Mouse (Mus musculus) cortical plate, adult 2 months (tissue): ENCODE data around the gene Cenpi. TPM values are rescaled to one million over a fixed set of nuclear protein-coding genes. Genes with fewer than 3 reads are reported as not detected.
"Not testable (repeated sequence)": the region's sequence is repeated elsewhere in the genome, so short reads cannot be mapped to it uniquely, and the experiment has no call there.

Experiments used
- H3K27ac ChIP-seq: fragments of 200-500 bp; 2 replicates; pipeline ENCODE4 v1.5.1; 2012; ENCODE audit warnings: low read length, control low read depth, inconsistent platforms; ENCODE audit not compliant: insufficient read depth
- H3K4me1 ChIP-seq: fragments of 200-500 bp; 2 replicates; pipeline ENCODE4 v1.6.1; 2011; ENCODE audit warnings: low read length; ENCODE audit not compliant: control insufficient read depth, insufficient read depth
- H3K4me3 ChIP-seq: fragments of 200-500 bp; 2 replicates; pipeline ENCODE4 v1.5.1; 2011; ENCODE audit warnings: mild to moderate bottlenecking, low read length, control low read depth; ENCODE audit not compliant: insufficient read depth
- CTCF ChIP-seq: fragments of 200-500 bp; IDR thresholded peaks from 2 replicates; pipeline ENCODE4 v1.5.1; 2011; ENCODE audit warnings: mild to moderate bottlenecking, control low read depth, low read length; ENCODE audit not compliant: insufficient read depth; ENCODE audit errors: extremely low read depth
- POLR2A ChIP-seq: fragments of 200-500 bp; IDR thresholded peaks from 2 replicates; pipeline ENCODE4 v1.6.1; 2011; ENCODE audit warnings: mild to moderate bottlenecking, low read length, control low read depth; ENCODE audit not compliant: insufficient read depth; ENCODE audit errors: extremely low read depth
- polyA plus RNA-seq: library from polyadenylated mRNA; depleted of rRNA; stranded (reverse); fragments of >200 nt; gene quantifications from 2 replicates; pipeline ENCODE4 v1.2.3, GENCODE M21; 2012

Gene Cenpi
- polyA plus RNA-seq, 1 experiment: 0.48 TPM

- no peaks in the 10 kb centered on the region for H3K4me1 ChIP-seq
- TF ChIP-seq POLR2A (no peak), CTCF (no peak)
- H3K27ac ChIP-seq: 0 out of 2 replicates have a peak overlapping the region, but pooled peaks have one; percentile 58
- H3K4me3 ChIP-seq: peak overlapping the region; percentile 81
These were observed 11.6 kb upstream of the Cenpi start for GRCm38 (mm10) chrX:134296301-134296700.

DNA sequence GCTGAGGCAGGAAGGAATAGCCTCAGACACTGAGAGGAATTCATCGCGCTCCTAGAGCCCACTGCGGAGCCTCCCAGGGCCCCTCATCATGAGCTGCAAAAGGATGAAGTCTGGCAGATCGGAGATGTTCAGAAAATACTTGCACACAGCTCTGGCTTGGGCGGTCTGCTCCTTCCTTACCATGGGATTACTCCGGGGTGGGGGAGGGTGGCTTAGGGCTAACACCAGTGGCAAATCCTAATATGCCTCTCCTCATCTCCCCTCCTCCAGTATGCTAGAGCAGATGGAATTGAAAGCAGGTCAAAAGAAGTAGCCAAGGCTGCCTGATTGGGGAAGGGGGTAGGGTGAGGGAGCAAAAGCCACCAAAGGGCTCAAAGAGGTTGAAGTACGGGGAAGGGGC lies 11.1 kb upstream of the Cenpi start:
- H3K27ac ChIP-seq: 0 out of 2 replicates have a peak overlapping the region, but pooled peaks have one; percentile 58
- no peak for TF ChIP-seq CTCF
- TF ChIP-seq POLR2A: no peak
- no peaks in the 10 kb centered on the region for H3K4me1 ChIP-seq
- H3K4me3 ChIP-seq: peak overlapping the region; percentile 81

DNA sequence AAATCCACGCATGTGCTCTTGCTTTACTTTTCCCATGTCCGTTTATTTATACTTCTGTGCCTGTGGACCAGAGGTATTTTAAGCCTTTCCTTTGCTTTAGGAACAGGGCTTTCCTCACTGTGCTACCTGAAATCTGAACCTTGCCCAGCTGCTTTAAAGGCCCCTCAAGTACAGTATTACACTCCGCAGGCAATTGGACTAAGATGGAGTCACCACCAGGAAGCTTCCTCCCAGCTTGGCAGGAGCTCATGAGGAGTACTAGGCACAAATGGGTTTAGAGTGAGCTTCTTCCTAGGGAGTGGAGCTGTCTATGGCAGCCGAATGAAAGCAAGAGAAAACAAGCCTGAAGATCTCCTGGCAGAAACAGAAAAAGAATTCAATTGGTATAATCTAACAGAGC lies 10.7 kb upstream of the Cenpi start:
- TF ChIP-seq POLR2A (no peak), CTCF (no peak)
- peak overlapping the region; percentile 81 for H3K4me3 ChIP-seq
- no peaks in the 10 kb centered on the region for H3K4me1 ChIP-seq
- H3K27ac ChIP-seq: no peak overlapping the region

- H3K4me1 ChIP-seq: no peaks in the 10 kb centered on the region
- no peak overlapping the region for H3K4me3 ChIP-seq
- TF ChIP-seq CTCF: no peak
- no peak for TF ChIP-seq POLR2A
- H3K27ac ChIP-seq: no peak overlapping the region
These were observed 7.7 kb upstream of the Cenpi start for GRCm38 (mm10) chrX:134300219-134300618.

- Histone ChIP-seq H3K4me3 (no peak overlapping the region), H3K27ac (no peak overlapping the region), H3K4me1 (no peaks in the 10 kb centered on the region)
- TF ChIP-seq POLR2A (no peak), CTCF (no peak)
These were observed 4.6 kb upstream of the Cenpi start for GRCm38 (mm10) chrX:134303287-134303686.

- H3K27ac ChIP-seq: no peak overlapping the region
- no peaks in the 10 kb centered on the region for H3K4me1 ChIP-seq
- H3K4me3 ChIP-seq: peak overlapping the region; percentile 48
- TF ChIP-seq CTCF: no peak
- no peak for TF ChIP-seq POLR2A
These were observed 371 bp downstream of the Cenpi start for GRCm38 (mm10) chrX:134308275-134308634.

- not testable (repeated sequence) for H3K27ac ChIP-seq, H3K4me3 ChIP-seq, H3K4me1 ChIP-seq
These were observed 3.3 kb downstream of the Cenpi start for GRCm38 (mm10) chrX:134311193-134311592.

DNA sequence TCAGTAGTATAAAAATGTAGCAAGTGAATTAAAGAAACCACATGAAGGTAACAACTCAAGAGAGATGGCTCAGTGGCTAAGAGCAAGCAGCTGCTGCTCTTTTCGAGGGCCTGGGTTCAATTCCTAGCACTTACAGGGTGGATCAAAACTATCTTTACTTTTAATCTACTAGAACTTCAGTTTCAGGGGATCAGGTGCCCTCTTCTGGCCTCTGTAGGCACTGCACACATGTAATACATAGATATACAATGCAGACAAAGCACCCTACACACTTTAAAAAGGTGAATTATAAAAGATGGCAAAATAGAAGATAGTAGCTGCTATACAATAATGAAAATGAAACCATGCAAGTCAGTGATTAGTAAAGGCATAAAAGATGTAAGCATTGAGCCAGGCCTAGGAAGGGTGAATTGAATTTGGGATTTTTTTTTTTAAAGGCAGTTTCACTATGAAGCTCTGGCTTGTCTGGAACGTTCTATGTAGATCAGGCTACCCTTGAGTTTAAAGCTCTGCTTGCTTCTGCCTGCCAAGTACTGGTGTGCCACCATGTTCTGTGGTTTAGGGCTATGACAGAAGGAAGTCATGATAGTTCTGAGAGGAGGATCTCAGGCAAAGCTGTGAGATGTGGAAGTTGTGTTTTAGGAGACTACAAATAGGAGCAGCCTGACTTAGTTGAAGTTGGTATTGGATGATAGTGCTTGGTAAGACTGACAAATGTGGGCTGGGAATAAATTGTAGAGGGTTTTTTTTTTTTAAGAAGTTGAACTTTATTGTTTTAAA lies 11.5 kb downstream of the Cenpi start:
- H3K27ac ChIP-seq: no peak overlapping the region
- no peaks in the 10 kb centered on the region for H3K4me1 ChIP-seq
- TF ChIP-seq POLR2A: no peak
- no peak for TF ChIP-seq CTCF
- no peak overlapping the region for H3K4me3 ChIP-seq

DNA sequence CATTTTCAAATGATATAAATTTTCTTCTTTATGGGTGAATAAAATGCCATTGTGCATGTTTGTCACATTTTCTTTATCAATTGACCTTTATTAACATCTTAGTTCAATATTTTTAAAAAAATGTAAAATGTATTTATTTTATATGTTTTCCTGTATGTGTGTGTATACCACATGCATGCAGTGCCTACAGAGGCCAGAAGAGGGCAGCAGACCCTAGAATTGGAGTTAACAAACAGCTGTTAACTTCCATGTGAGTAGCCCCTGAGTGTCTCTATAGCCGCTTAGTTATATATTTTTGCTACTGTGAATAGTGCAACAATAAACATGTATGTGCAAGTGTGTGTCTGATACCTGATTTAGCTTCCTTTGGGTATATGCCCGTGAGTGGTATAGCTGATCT lies 25.4 kb downstream of the Cenpi start:
- TF ChIP-seq POLR2A (no peak), CTCF (0 out of 2 replicates have a peak, but pooled peaks have one; percentile 4)
- no peak overlapping the region for H3K27ac ChIP-seq
- H3K4me1 ChIP-seq: no peaks in the 10 kb centered on the region
- no peak overlapping the region for H3K4me3 ChIP-seq

DNA sequence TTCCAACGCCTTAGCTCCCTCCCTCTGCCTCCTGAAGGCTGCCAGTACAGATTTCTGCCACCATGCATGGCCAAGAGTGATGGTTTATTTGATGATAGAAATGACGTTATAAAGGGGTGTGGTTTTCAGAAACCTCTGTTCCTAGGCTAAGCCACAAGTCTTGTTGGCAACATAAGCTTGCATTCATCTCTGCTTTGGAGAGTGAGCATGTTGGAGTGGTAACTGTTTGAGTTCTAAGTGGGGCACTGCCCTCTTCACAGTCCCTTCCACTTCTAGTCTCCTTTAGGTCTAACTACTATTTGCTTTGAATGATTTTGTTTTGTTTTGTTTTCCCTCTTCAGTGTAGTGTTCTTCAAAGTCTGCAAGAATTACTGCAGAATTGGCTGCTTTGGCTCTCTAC lies 34.9 kb downstream of the Cenpi start:
- TF ChIP-seq CTCF (no peak), POLR2A (no peak)
- Histone ChIP-seq H3K27ac (no peak overlapping the region), H3K4me1 (no peaks in the 10 kb centered on the region), H3K4me3 (no peak overlapping the region)

DNA sequence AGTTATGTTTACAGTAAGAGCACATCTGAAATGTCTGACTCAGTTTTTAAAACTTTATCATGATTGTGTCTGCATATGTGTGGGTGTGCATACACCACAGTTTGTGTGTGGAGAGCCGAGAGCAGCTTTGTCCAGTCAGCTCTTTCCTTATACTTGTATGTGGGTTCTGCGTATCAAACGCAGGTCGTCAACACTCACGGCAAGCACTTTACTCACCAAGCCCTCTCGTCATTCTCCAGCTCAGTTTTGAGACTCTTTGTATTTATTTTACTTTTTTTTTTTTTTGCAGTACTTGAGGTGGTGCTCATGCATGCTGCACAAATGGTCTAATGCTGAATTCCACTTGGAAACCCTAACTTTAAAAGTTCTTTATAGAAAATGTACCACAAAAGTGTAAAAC lies 42.3 kb downstream of the Cenpi start:
- no peaks in the 10 kb centered on the region for H3K4me1 ChIP-seq
- no peak overlapping the region for H3K4me3 ChIP-seq
- H3K27ac ChIP-seq: no peak overlapping the region
- TF ChIP-seq POLR2A: no peak
